Mouse (Mus musculus) neutrophil, adult 59 days (primary cell): Measurements from ENCODE around the gene Jmjd8. TPM values are rescaled to one million over a fixed set of nuclear protein-coding genes. Genes with fewer than 3 reads are reported as not detected.

Experiments used
- total RNA-seq, 2 experiments: library from RNA; stranded (reverse); gene quantifications; 1 replicate in 1 of 2; 2 replicates in 1 of 2; pipeline ENCODE4 v1.2.4; 2023

The Jmjd8 gene
- total RNA-seq, result 10 to 100 TPM; 10.6 to 14.6 TPM

DNA sequence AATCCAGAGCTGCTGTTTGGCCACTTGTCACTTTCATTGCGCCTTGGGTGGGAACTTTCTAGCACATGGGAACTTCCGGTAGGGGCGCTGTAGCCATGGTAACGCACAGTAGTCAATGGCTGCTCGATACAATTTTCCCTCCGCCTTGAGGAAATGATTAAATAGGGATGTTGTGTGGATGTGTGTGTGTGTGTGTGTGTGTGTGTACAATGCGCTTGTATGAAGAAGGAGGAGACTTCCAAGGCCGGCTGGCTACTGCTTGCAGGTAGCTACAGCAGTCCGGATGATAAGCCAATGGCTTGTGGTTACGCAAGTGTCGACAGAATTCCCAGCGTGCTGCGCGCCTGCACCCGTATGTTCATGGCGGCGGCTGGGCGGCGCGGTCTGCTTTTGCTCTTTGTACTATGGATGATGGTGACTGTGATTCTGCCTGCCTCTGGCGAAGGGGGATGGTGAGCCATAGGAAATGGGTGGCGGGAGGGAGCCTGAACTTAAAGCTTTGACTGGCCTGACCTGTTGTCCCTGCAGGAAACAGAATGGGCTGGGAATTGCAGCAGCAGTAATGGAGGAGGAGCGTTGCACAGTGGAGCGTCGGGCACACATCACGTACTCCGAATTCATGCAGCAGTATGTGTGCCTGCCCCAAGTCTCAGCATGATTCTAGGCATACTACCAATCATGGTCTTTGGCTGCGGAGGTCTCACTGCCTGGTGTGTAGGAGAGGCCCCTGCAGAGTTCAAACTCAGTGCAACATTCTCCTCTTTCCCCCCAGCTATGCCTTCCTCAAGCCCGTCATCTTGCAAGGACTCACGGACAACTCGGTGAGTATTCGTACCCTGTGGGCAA, at the start of gene Jmjd8:
Jmjd8 (plus strand) TSS at position 156 of the 846 bp plus-strand sequence.

GRCm38 (mm10) chr17:25785281-25785745, 43.4 kb upstream of the Jmjd8 start, which contains the start of gene Haghl:
TSS of gene Haghl (minus strand) at chr17:25785673.

GRCm38 (mm10) chr17:25786280-25786679, 42.4 kb upstream of the Jmjd8 start, which contains the start of gene Ccdc78:
TSS of gene Ccdc78 (plus strand) at chr17:25786580.

DNA sequence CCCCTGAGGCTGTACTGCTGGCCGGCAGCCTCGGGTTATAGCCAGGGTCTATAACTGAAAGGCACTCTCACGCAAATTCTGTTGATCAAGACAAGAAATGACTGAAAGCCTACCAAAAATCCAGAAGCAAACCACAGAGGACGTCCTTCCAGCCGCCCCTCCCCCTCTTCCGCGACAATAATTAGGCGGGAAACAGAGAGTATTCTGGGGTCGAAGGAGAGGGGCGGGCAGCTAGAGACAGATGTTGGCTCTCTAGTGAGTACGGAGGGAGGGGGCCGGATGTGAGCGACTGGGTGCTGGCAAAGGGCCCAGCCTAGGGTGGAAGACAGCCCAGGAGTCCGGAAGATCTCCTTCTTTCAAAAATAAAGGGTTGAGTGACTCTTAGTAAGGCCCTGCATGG, 36.1 kb upstream of the Jmjd8 start, which contains the start of gene Fam173a:
Fam173a (minus strand) TSS at position 287 of the 400 bp plus-strand sequence.

DNA sequence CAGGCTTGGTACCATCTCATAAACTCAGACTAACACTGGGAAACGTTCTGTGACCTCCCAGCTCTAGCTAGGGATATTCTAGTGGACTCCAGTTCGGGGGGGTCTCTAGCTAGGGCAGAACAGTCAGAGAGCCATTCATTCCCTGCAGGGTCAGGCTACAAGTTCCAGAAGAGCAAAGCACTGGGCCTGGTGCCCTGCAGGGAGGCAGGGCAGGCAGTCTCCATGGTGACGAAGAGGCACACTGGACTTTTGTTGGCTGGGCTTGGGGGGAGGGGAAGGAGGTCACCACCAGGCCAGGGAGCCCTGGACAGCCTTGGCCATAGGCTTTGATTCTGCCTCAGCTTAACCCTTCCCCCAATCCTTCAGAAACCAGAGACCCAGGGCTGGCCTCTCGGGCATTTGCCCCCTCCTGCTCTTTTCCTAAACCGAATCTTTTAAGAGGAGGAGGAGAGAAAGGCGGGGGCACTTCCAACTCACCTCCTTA, 33.0 kb upstream of the Jmjd8 start, which contains the start of gene AC134908.4:
AC134908.4 (minus strand) TSS at position 51 of the 484 bp plus-strand sequence.

GRCm38 (mm10) chr17:25796951-25797369, 31.7 kb upstream of the Jmjd8 start, which contains the start of gene Metrn:
TSS of gene Metrn (minus strand) at chr17:25797136.

GRCm38 (mm10) chr17:25808789-25809605, 19.7 kb upstream of the Jmjd8 start, which contains the start of gene Fbxl16:
TSS of gene Fbxl16 (plus strand) at chr17:25809085.

GRCm38 (mm10) chr17:25823452-25823851, 5.2 kb upstream of the Jmjd8 start, which contains the start of gene Wdr24:
TSS of gene Wdr24 (plus strand) at chr17:25823627.

DNA sequence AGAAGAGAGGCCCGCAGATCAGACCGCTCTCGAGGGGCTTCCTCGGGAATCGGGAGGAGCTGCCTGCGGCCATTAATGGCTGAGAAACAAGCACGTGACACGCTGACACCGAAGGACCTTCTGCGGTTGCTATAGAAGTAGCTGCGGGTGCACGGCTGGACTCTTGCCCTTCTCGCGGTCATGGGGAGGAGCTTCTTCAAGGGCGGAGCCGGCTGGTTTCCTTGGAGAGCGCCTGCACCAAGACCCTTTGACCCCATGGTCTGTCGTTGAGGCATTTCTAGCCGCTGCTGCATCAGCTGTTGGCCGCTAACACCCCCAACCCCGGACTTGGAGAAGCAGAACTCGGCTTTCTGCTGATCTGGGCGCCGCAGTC, 4.6 kb downstream of the Jmjd8 start, which contains the start of gene Stub1:
Stub1 (minus strand) TSS at position 114 of the 373 bp plus-strand sequence.

GRCm38 (mm10) chr17:25837076-25837410, 8.4 kb downstream of the Jmjd8 start, which contains the start of gene Rhbdl1:
TSS of gene Rhbdl1 (minus strand) at chr17:25837295.

GRCm38 (mm10) chr17:25841117-25841880, 12.6 kb downstream of the Jmjd8 start, which contains the start of gene Gm20683:
TSS of gene Gm20683 (minus strand) at chr17:25841763.

DNA sequence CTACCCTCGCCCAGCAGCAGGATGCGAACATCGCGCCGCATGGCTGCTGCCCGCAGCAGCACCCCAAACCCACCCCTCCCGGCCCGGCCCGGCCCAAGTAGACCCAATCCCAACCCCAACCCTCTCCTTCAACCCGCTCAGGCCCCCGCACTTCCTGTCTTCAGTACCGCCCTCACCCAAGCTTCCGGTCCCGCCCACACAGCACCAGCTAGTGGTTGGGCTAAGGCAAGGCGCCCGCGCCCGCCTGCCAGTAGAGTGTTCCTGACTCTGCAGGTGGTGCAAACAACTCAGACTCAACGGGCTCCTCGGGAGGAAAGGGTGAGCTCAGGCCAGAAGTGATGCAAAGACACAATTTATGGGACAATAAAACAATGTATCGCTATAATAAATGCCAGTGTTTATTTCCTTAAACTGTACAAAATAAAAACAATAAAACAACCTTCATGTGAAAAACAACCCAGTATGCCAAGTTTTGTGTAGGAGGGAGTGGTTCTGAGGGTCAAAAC, 15.8 kb downstream of the Jmjd8 start, which contains the start of gene Rhot2:
Rhot2 (minus strand) TSS at position 456 of the 506 bp plus-strand sequence.

GRCm38 (mm10) chr17:25860832-25861703, 32.4 kb downstream of the Jmjd8 start, which contains the start of gene Wdr90:
TSS of gene Wdr90 (minus strand) at chr17:25861501.

DNA sequence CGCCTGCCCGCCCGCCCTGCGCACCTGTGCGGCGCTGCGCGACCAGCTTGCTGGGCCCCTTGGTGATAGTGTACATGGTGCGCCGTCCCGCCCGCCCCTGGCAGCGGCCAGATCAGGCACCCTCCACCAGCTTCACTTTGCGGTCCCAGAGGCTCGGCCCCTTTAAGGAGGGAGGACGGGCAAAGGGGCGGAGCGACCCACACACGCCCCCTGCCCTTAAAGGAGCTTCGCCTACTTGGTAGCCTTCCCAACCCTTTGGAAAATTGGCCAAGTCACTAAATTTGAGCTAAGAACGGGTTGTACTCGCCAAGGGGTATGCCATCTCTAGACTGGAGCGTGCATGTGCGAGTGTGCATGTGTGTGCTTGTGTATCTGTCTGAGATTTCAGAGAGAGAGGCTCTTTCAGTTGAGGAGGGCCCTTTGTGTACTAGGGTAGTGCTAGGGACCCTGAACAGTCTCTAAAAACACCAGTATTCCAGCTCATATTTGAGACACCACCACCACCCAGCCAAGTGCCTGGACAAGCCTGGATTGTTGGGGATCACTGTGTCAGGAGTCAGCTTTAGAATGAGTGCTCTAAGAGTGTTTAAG, 40.0 kb downstream of the Jmjd8 start, which contains the start of gene Mcrip2:
Mcrip2 (minus strand) TSS at position 164 of the 591 bp plus-strand sequence.

GRCm38 (mm10) chr17:25874721-25875170, 46.1 kb downstream of the Jmjd8 start, which contains the start of gene Mettl26:
TSS of gene Mettl26 (plus strand) at chr17:25875074.

DNA sequence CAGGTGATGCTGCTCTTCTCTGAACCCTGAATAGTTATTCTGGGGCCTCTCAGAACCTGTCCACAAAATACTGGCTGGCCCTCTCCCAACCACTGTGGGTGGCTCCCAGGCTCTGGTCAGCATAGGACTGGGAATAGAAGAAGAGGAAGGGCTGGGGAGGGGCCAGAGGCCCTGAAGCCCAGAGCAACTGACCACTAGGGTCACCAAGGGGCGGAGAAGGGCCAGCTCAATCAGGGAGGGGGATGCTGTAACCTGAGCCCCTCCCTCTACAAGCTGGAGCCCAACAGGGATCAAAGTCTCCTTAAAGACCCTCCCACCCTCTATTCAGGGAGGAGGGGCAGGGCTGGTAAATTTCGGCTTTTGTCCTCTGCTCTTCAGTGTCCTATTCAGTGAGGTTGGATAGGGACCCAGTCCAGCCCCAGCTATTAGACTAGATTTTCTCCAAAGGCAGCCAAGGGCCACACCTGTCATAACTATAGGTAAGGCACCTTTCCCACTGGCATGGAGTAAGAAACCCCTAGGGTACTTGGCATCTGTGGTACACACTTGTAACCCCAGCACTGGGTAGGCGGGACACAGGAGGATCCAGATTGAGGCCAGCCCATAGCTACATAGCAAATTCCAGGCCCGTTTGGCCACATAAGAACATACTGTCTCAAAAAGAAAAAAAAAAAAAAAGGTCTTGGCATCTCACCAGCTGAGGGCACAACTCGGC, 51.7 kb downstream of the Jmjd8 start, which contains the start of gene Wfikkn1:
Wfikkn1 (minus strand) TSS at position 663 of the 715 bp plus-strand sequence.

